Comparison of ENCODE assay signal across 8 mouse cellular contexts in genomic region chr5:137783901-137784540, GRCm38 (mm10). TPM values are rescaled to one million over a fixed set of nuclear protein-coding genes. Genes with fewer than 3 reads are reported as not detected.
A peak's percentile ranks its signal among the peaks of the same experiment; 100 is the strongest.
DNase-seq lines count a peak whose midpoint lies in the region; ATAC-seq and TF ChIP-seq lines count a peak whose summit lies in the region.

No protein-coding gene starts in this region.

- WGBS in heart, embryonic 10.5 days = 74% methylated on average over 9 of the region's 9 CpGs
- 76% methylated on average over 9 of the region's 9 CpGs for WGBS in hindbrain, embryonic 10.5 days
- WGBS in midbrain, embryonic 10.5 days = 82% methylated on average over 9 of the region's 9 CpGs
- WGBS in kidney, adult 2 months = 38% methylated on average over 9 of the region's 9 CpGs

- intact Hi-C loops in heart, postnatal 36 days (cut with DNase I) = no loop called here

- H3K9me3 ChIP-seq in heart, embryonic 10.5 days = no peaks in the 10 kb centered on the region
- peaks cover 5% of the 10 kb centered on the region for H3K9me3 ChIP-seq in G1E (replicated peaks)
- H3K9me3 ChIP-seq in hindbrain, embryonic 10.5 days = 0 out of 2 replicates have a peak, but pooled peaks cover 2% of the 10 kb centered on the region
- H3K9me3 ChIP-seq in midbrain, embryonic 10.5 days (replicated peaks) = no peaks in the 10 kb centered on the region

- H3K27ac ChIP-seq in heart, embryonic 10.5 days = peak overlapping the region; percentile 98; the same call in 1 of the 2 replicates
- peak overlapping the region; percentile 17; the same call in 1 of the 2 replicates for H3K27ac ChIP-seq in hindbrain, embryonic 10.5 days
- H3K27ac ChIP-seq in midbrain, embryonic 10.5 days (replicated peaks) = peak overlapping the region; percentile 95
- H3K27ac ChIP-seq in kidney, adult 2 months (ENCODE audit: insufficient read depth, low read depth, low read length) = no peak overlapping the region

- DNase-seq in heart, embryonic 10.5 days (ENCODE audit: low spot score) = no peak
- no peak for DNase-seq in heart, postnatal 36 days
- no peak for DNase-seq in G1E (ENCODE audit: low spot score)
- DNase-seq in hindbrain, embryonic 10.5 days (ENCODE audit: low spot score) = no peak
- no peak for DNase-seq in midbrain, embryonic 10.5 days (ENCODE audit: low spot score)
- DNase-seq in spleen, postnatal 14 days (ENCODE audit: low spot score in 2 of 2) = no peak
- no peak for DNase-seq in Muller cell, postnatal 12 days (ENCODE audit: inconsistent ontology term)
- DNase-seq in kidney, adult 2 months = no peak

- TF ChIP-seq CTCF in G1E (IDR thresholded peaks at IDR 0.05; ENCODE audit: low read depth, low read length) = no peak
- TF ChIP-seq CTCF in kidney, adult 2 months (conservative IDR thresholded peaks at IDR 0.05; ENCODE audit: insufficient read depth, insufficient read length, low read depth, low read length) = no peak

- peaks cover 41% of the 10 kb centered on the region for H3K4me1 ChIP-seq in heart, embryonic 10.5 days
- peaks cover 73% of the 10 kb centered on the region for H3K4me1 ChIP-seq in G1E (ENCODE audit: insufficient read depth, low read depth, low read length)
- peaks cover 65% of the 10 kb centered on the region for H3K4me1 ChIP-seq in hindbrain, embryonic 10.5 days (replicated peaks)
- peaks cover 63% of the 10 kb centered on the region for H3K4me1 ChIP-seq in midbrain, embryonic 10.5 days
- H3K4me1 ChIP-seq in kidney, adult 2 months (ENCODE audit: control insufficient read depth, insufficient read depth, low read length) = peaks cover 20% of the 10 kb centered on the region

- H3K27me3 ChIP-seq in heart, embryonic 10.5 days (ENCODE audit: insufficient read depth, poor library complexity, severe bottlenecking) = peaks cover 4% of the 10 kb centered on the region; the same call in 1 of the 2 replicates
- H3K27me3 ChIP-seq in G1E (ENCODE audit: insufficient read depth, low read length) = peaks cover 4% of the 10 kb centered on the region; the same call in 1 of the 2 replicates
- peaks cover 12% of the 10 kb centered on the region for H3K27me3 ChIP-seq in hindbrain, embryonic 10.5 days (ENCODE audit: insufficient read depth, poor library complexity, severe bottlenecking)
- peaks cover 12% of the 10 kb centered on the region for H3K27me3 ChIP-seq in midbrain, embryonic 10.5 days (ENCODE audit: low read depth, poor library complexity, severe bottlenecking)
- no peaks in the 10 kb centered on the region for H3K27me3 ChIP-seq in kidney, adult 2 months (replicated peaks; ENCODE audit: control insufficient read depth, insufficient read depth, low read length)

- no peak for ATAC-seq in G1E (ENCODE audit: extremely low read depth, insufficient number of reproducible peaks, low FRiP score, poor library complexity, severe bottlenecking)

- peak overlapping the region; percentile 89 for H3K4me3 ChIP-seq in heart, embryonic 10.5 days
- peak overlapping the region; percentile 78 for H3K4me3 ChIP-seq in G1E (ENCODE audit: low read depth, low read length)
- H3K4me3 ChIP-seq in hindbrain, embryonic 10.5 days = peak overlapping the region; percentile 95
- peak overlapping the region; percentile 91 for H3K4me3 ChIP-seq in midbrain, embryonic 10.5 days
- no peak overlapping the region for H3K4me3 ChIP-seq in kidney, adult 2 months (ENCODE audit: insufficient read depth, low read depth, low read length)

- no peak for TF ChIP-seq POLR2A in kidney, adult 2 months (IDR thresholded peaks at IDR 0.05; ENCODE audit: low read depth, low read length)

- peaks cover 52% of the 10 kb centered on the region for H3K36me3 ChIP-seq in heart, embryonic 10.5 days
- H3K36me3 ChIP-seq in G1E (replicated peaks) = peaks cover 63% of the 10 kb centered on the region
- H3K36me3 ChIP-seq in hindbrain, embryonic 10.5 days = peaks cover 56% of the 10 kb centered on the region
- H3K36me3 ChIP-seq in midbrain, embryonic 10.5 days = peaks cover 53% of the 10 kb centered on the region
- no peaks in the 10 kb centered on the region; the same call in 1 of the 2 replicates for H3K36me3 ChIP-seq in kidney, adult 2 months (ENCODE audit: control insufficient read depth, insufficient read depth, low read length)

RNA-seq across cellular contexts. Expression of gene Mepce, which starts 3.4 kb away (rescaled TPM):
- polyA plus RNA-seq in heart, embryonic 10.5 days (2016; fragmentation: Nextera tagmentation; extraction: Ambion mirVana) = 7.1 and 10.4 TPM in 2 replicates
- total RNA-seq in heart, postnatal 36 days (2021) = 10 to 100 TPM; 25.6 to 35.3 TPM
- total RNA-seq in G1E (2014; fragmentation: Nextera tagmentation) (51.3 and 53.9 TPM in 2 replicates), G1E (2017) (22.3 and 27.8 TPM in 2 replicates)
- polyA plus RNA-seq in G1E (2012) = 173 and 216 TPM in 2 replicates
- 12.6 TPM in 2 replicates for polyA plus RNA-seq in hindbrain, embryonic 10.5 days (2016; fragmentation: Nextera tagmentation; extraction: Ambion mirVana)
- polyA plus RNA-seq in midbrain, embryonic 10.5 days (2016; fragmentation: Nextera tagmentation; extraction: Ambion mirVana) = 11.7 and 12.5 TPM in 2 replicates
- 41.0 and 42.9 TPM in 2 replicates for polyA plus RNA-seq in kidney, adult 2 months (2012; rRNA removed)

RNA-seq across cellular contexts. Expression of gene Zcwpw1, which starts 3.6 kb away (rescaled TPM):
- 10.0 and 12.5 TPM in 2 replicates for polyA plus RNA-seq in heart, embryonic 10.5 days (2016; fragmentation: Nextera tagmentation; extraction: Ambion mirVana)
- total RNA-seq in heart, postnatal 36 days (2021) = under 1 TPM; 0.36 to 0.49 TPM
- total RNA-seq in G1E (2014; fragmentation: Nextera tagmentation) (8.4 and 9.9 TPM in 2 replicates), G1E (2017) (10.5 and 12.9 TPM in 2 replicates)
- 0.15 and 0.34 TPM in 2 replicates for polyA plus RNA-seq in G1E (2012)
- polyA plus RNA-seq in hindbrain, embryonic 10.5 days (2016; fragmentation: Nextera tagmentation; extraction: Ambion mirVana) = 11.9 and 13.9 TPM in 2 replicates
- polyA plus RNA-seq in midbrain, embryonic 10.5 days (2016; fragmentation: Nextera tagmentation; extraction: Ambion mirVana) = 13.8 and 16.1 TPM in 2 replicates
- polyA plus RNA-seq in kidney, adult 2 months (2012; rRNA removed) = 1.6 and 2.5 TPM in 2 replicates

RNA-seq across cellular contexts. Expression of gene Ppp1r35, which starts 5.4 kb away (rescaled TPM):
- 31.3 and 49.2 TPM in 2 replicates for polyA plus RNA-seq in heart, embryonic 10.5 days (2016; fragmentation: Nextera tagmentation; extraction: Ambion mirVana)
- 10 to 100 TPM; 10.7 to 12.3 TPM for total RNA-seq in heart, postnatal 36 days (2021)
- total RNA-seq in G1E (2014; fragmentation: Nextera tagmentation) (202 and 204 TPM in 2 replicates), G1E (2017) (28.2 and 35.6 TPM in 2 replicates)
- polyA plus RNA-seq in G1E (2012) = 121 and 153 TPM in 2 replicates
- polyA plus RNA-seq in hindbrain, embryonic 10.5 days (2016; fragmentation: Nextera tagmentation; extraction: Ambion mirVana) = 51.4 and 78.3 TPM in 2 replicates
- 62.6 and 63.9 TPM in 2 replicates for polyA plus RNA-seq in midbrain, embryonic 10.5 days (2016; fragmentation: Nextera tagmentation; extraction: Ambion mirVana)
- polyA plus RNA-seq in kidney, adult 2 months (2012; rRNA removed) = 30.6 and 36.6 TPM in 2 replicates

RNA-seq across cellular contexts. Expression of gene Tsc22d4, which starts 38.5 kb away (rescaled TPM):
- polyA plus RNA-seq in heart, embryonic 10.5 days (2016; fragmentation: Nextera tagmentation; extraction: Ambion mirVana) = 147 and 165 TPM in 2 replicates
- total RNA-seq in heart, postnatal 36 days (2021) = 100 to 1,000 TPM; 260 to 268 TPM
- total RNA-seq in G1E (2014; fragmentation: Nextera tagmentation) (90.8 and 114 TPM in 2 replicates), G1E (2017) (74.5 and 93.5 TPM in 2 replicates)
- polyA plus RNA-seq in G1E (2012) = 404 and 491 TPM in 2 replicates
- polyA plus RNA-seq in hindbrain, embryonic 10.5 days (2016; fragmentation: Nextera tagmentation; extraction: Ambion mirVana) = 82.5 and 86.0 TPM in 2 replicates
- polyA plus RNA-seq in midbrain, embryonic 10.5 days (2016; fragmentation: Nextera tagmentation; extraction: Ambion mirVana) = 75.6 and 75.8 TPM in 2 replicates
- polyA plus RNA-seq in kidney, adult 2 months (2012; rRNA removed) = 71.2 and 78.4 TPM in 2 replicates

RNA-seq across cellular contexts. Expression of gene Nyap1, which starts 42.6 kb away (rescaled TPM):
- 1.4 TPM in 2 replicates for polyA plus RNA-seq in heart, embryonic 10.5 days (2016; fragmentation: Nextera tagmentation; extraction: Ambion mirVana)
- total RNA-seq in heart, postnatal 36 days (2021) = 1 to 10 TPM in 1 of 2 experiments, under 1 TPM in 1; 0.81 to 1.1 TPM
- total RNA-seq in G1E (2014; fragmentation: Nextera tagmentation) (0.90 and 1.0 TPM in 2 replicates), G1E (2017) (0.38 and 0.70 TPM in 2 replicates)
- 2.8 and 3.0 TPM in 2 replicates for polyA plus RNA-seq in G1E (2012)
- 4.7 and 9.5 TPM in 2 replicates for polyA plus RNA-seq in hindbrain, embryonic 10.5 days (2016; fragmentation: Nextera tagmentation; extraction: Ambion mirVana)
- 5.1 and 8.4 TPM in 2 replicates for polyA plus RNA-seq in midbrain, embryonic 10.5 days (2016; fragmentation: Nextera tagmentation; extraction: Ambion mirVana)
- 3.1 and 4.1 TPM in 2 replicates for polyA plus RNA-seq in kidney, adult 2 months (2012; rRNA removed)
